In genomic region chr10:93323659-93324058, GRCm38 (mm10) we compare ENCODE assay signal across 24 mouse cellular contexts.
"Had no signal": no experiment of that assay in that cellular context is flagged by ENCODE, and none has a peak within 500 bp of the region (broad histone marks: within the 10 kb centered on the region; RNA-seq: fewer than 3 reads in every experiment).

No protein-coding gene starts in this region.

- H3K9ac ChIP-seq: embryonic facial prominence, embryonic 12.5 days; embryonic facial prominence, embryonic 13.5 days; embryonic facial prominence, embryonic 15.5 days; forebrain, embryonic 12.5 days; forebrain, embryonic 13.5 days; forebrain, embryonic 15.5 days; forebrain, postnatal 0 days; heart, embryonic 12.5 days had no signal

- H3K36me3 ChIP-seq: embryonic facial prominence, embryonic 10.5 days; embryonic facial prominence, embryonic 12.5 days; embryonic facial prominence, embryonic 13.5 days; embryonic facial prominence, embryonic 15.5 days; forebrain, embryonic 10.5 days; forebrain, embryonic 12.5 days; forebrain, embryonic 15.5 days; heart, embryonic 10.5 days; heart, embryonic 12.5 days had no signal

- H3K4me3 ChIP-seq: embryonic facial prominence, embryonic 10.5 days; embryonic facial prominence, embryonic 12.5 days; embryonic facial prominence, embryonic 13.5 days; embryonic facial prominence, embryonic 15.5 days; erythroblast, embryonic 14.5 days; forebrain, embryonic 10.5 days; forebrain, embryonic 12.5 days; forebrain, embryonic 13.5 days; forebrain, embryonic 15.5 days; gastrocnemius, adult 2 months; heart, embryonic 10.5 days; heart, embryonic 12.5 days had no signal

- H3K9me3 ChIP-seq: embryonic facial prominence, embryonic 10.5 days; embryonic facial prominence, embryonic 12.5 days; embryonic facial prominence, embryonic 13.5 days; embryonic facial prominence, embryonic 15.5 days; forebrain, embryonic 10.5 days; forebrain, embryonic 12.5 days; forebrain, embryonic 13.5 days; forebrain, embryonic 15.5 days; heart, embryonic 10.5 days; heart, embryonic 12.5 days had no signal

- H3K27me3 ChIP-seq: embryonic facial prominence, embryonic 12.5 days; embryonic facial prominence, embryonic 13.5 days; embryonic facial prominence, embryonic 15.5 days; forebrain, embryonic 12.5 days; forebrain, embryonic 13.5 days; forebrain, embryonic 15.5 days; heart, embryonic 12.5 days had no signal

- H3K27ac ChIP-seq: embryonic facial prominence, embryonic 10.5 days; embryonic facial prominence, embryonic 12.5 days; embryonic facial prominence, embryonic 13.5 days; embryonic facial prominence, embryonic 15.5 days; forebrain, embryonic 10.5 days; forebrain, embryonic 12.5 days; forebrain, embryonic 13.5 days; forebrain, embryonic 15.5 days; gastrocnemius, adult 2 months; heart, embryonic 10.5 days had no signal

- H3K4me1 ChIP-seq: forebrain, embryonic 15.5 days had no signal

- DNase-seq: cerebellum, postnatal 25 days; cerebellum, postnatal 36 days; embryo, embryonic 11 days; forebrain, postnatal 0 days; gastrocnemius, adult 2 months; gastrocnemius, postnatal 10 days; gastrocnemius, postnatal 14 days; gastrocnemius, postnatal 25 days; gastrocnemius, postnatal 36 days; heart, adult 11 months; heart, adult 18-20 months had no signal

- ATAC-seq: forebrain, embryonic 13.5 days; forebrain, embryonic 14.5 days; forebrain, embryonic 15.5 days; forebrain, embryonic 16.5 days; forebrain, postnatal 0 days had no signal
